Mouse (Mus musculus): Measurements from ENCODE around the gene Krt79. TPM values are rescaled to one million over a fixed set of nuclear protein-coding genes. Genes with fewer than 3 reads are reported as not detected.

Krt79 gene
- polyA plus RNA-seq, 1 experiment: 1.9 TPM

GRCm38 (mm10) chr15:101933024-101933423 is 7.1 kb downstream of the Krt79 start:
- DNase-seq (ENCODE audit: low spot score): no peak

DNA sequence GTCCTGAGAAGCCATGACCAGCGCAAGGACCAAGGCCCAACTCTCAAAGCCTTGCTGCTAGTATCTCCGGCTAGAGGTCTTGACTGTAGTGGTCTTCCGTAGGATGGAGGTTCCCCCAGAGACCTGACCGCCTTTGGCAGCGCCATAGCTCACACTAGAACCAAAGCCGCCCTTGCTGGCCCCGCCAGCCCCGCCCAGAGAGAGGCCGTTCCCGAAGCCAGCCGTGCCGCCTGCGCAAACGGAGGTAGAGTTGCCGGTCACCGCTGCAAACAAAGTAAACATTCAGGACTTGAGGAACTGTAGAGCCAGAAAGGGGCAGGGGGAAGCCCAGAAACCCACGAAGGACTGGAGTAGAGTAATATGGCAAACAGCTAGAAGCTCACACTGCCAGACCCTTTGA is 10.5 kb downstream of the Krt79 start:
- DNase-seq (ENCODE audit: low spot score): peak; percentile 70

DNA sequence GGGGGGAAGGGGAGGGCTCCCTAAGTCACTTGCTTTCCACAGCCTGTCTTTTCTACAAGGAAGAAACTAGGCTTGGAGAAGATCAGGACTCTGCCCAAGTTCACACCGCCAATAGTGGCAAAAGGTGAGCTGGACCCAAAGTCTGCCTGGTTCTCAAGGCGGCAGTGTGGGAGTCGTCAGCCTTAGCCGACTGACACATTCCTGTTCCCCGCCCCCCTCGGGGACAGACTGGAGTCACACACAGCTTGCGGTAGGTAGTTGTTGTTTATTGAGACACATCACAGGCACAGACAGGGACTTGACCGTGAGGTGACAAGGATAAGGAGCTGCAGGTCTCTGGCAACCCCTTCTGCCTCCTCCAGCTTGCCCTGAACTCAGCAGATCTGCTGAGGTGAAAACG is 11.0 kb downstream of the Krt79 start:
- DNase-seq (ENCODE audit: low spot score): no peak

DNA sequence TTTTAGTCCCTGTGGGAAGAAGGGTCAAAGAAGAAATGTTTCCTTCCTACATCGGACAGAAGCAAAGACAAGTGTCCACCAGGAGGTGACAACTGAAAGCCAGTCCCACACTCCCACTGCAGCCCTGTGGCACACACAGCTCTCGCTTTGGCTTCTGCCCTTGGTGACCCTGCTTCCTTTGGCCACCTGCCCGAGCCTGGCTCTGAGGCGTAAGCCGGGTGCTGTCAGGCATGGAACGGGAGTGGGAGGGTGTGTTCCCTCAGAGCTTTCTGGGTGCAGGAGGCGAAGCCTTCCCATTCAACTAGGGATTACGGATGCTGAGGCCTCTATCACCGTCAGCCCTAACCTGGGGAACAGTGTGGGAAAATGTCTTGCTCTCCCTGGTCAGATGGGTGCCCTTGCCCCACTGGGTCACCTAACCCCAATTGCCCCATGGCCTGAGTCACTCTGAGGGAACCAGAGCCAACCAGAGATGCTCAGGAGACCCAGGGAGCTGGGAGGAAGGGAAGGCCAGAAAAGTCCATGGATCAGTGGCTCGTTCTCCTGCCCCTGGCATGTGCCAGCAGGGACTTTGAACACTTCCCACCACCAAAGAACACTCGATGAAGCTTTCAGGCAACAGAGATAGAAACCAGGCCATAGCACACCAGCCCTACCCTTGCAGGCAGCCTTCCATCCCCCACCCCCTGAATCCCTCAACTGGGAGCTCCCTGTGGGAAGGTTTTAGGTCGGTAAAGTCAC is 12.6 kb downstream of the Krt79 start:
- no peak for DNase-seq (ENCODE audit: low spot score)

DNA sequence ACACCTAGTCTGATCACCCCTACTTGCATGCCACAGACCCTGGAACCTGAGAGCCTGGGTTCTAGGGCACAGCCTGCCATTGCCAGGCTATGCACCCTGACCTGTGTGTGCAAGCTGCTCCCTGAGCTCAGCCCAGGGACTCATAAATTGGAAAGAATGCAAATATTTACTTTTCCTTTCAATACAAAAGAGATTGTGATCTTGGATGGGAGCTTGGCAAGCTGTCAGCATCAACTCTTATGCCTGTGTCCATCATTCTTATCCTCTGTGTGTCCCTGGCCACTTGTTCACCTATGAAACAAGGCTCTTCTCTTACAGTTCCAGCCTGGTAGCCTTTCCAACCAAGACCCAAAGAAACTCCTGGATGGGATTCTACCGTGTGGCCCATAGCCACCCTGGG is 15.1 kb downstream of the Krt79 start:
- DNase-seq (ENCODE audit: low spot score): no peak

DNA sequence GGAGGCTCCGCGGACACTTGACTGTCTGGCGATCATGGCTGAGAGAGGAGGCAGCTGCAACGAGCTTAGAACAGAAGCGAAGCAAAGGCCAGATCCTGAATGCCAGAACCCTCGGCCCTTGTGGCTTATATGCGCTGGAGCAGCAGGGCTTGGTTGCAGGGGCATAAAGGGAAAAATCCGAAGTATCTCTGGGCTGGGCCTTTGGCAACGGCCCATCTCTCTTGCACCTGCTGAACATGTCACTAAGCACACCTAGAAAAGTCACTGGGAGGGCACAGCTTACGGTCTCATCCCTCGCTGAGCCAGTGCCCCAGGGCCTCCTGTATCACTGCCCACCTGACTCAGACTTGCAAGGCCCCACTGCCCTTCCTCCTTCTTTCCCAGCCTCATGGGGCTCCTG is 15.5 kb downstream of the Krt79 start, which contains the start of gene Krt4:
Gene Krt4, minus strand, starts transcription at position 101 of the 400 bp plus-strand sequence.
- no peak for DNase-seq (ENCODE audit: low spot score)

DNA sequence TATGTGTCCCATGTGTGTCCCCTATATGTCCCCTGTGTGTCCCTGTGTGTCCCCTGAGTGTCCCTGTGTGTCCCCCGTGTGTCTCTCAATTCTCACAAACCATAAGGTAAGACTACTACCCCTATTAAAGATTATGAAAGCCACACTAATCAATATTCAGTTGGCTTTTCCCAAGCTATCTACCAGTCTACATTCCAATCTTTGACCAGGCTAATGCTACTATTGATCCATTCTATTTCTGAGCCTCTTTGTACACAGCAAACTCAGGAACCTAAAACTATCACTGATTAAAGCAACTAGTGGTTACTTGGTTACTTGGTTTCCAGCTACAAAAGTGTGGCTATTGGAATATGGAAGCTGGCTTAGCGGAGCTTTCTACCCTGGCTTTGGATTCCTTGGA is 17.8 kb downstream of the Krt79 start:
- no peak for DNase-seq (ENCODE audit: low spot score)

- no peak for DNase-seq (ENCODE audit: low spot score)
Measured at GRCm38 (mm10) chr15:101916072-101916471, 24.1 kb downstream of the Krt79 start.

DNA sequence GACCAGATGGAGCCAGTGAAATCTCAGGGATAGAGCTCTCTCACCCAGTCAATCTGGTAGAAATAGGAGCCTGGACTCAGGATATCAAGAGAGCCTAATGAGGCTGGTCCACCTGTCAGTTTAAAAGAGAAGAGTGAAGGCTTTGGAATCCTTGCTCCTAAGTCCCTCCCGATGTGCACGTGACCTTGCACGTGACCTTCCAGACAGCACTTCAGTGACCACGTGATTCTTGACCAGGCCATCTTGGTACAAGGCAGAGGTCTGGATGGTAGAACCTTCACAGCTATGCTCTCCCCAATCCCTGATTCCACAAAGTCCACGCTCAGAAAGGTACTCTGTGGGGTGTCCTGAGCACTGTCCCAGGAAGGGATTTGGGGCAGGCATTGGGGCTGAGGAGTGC is 35.3 kb downstream of the Krt79 start:
- DNase-seq (ENCODE audit: low spot score): no peak

- no peak for DNase-seq (ENCODE audit: low spot score)
Measured at GRCm38 (mm10) chr15:101902171-101903149, 37.7 kb downstream of the Krt79 start.

DNA sequence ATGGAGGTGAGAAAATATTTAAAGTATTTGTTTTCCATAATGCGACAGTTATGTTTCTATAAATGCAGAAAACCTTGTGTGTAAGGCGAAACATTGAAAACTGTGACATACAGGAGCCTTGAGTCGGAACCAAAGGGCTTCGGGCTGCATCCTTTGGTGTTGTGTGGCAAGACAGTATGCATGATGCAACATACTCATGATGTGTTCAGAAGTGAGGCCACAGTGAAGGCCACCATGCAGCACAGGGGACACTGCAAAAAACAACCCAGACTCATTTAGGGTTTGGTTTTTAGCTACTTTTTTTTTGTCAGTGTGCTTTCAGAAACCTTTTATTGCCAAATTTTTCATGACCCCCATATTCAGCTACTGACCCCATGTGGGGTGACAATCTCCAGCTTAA is 44.9 kb downstream of the Krt79 start:
- DNase-seq (ENCODE audit: low spot score): no peak

DNA sequence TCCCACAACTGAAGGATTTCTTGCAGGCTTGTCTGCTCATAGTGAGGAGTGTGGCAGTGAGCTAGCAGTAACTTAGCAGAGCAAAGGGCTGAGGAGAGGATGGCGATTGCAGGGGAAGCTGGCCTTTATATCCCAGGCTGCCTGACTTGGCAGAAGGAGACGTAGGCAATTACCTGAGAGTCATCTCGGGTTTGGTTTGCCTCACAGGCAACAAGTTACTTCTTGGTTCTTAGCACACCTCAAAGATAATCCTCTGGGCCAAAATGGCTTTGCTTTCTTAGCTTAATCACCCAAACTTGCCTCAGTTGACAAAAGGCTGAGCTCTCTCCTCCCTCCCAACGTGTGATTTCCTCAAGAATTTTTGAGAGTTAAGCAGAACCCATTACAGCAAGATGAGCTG is 47.3 kb downstream of the Krt79 start, which contains the start of gene Krt76:
Gene Krt76, minus strand, starts transcription at position 101 of the 400 bp plus-strand sequence.
- DNase-seq (ENCODE audit: low spot score): no peak

- no peak for DNase-seq (ENCODE audit: low spot score)
Measured at GRCm38 (mm10) chr15:101879776-101880175, 60.3 kb downstream of the Krt79 start.

Other genes with a start within 250 kb of the Krt79 start
- 0.03 TPM in 1 of 2 replicates, not detected in the other for gene Krt6a, start 246.0 kb downstream of the Krt79 start, polyA plus RNA-seq (2012; rRNA removed)
- 508 and 532 TPM in 2 replicates for gene Krt5, start 227.4 kb downstream of the Krt79 start, polyA plus RNA-seq (2012; rRNA removed)
- not detected in 2 replicates for gene Krt71, start 197.2 kb downstream of the Krt79 start, polyA plus RNA-seq (2012; rRNA removed)
- not detected in 2 replicates for gene Krt72, start 153.9 kb downstream of the Krt79 start, polyA plus RNA-seq (2012; rRNA removed)
- gene Krt73, start 138.0 kb downstream of the Krt79 start, polyA plus RNA-seq (2012; rRNA removed): not detected in 2 replicates
- gene Krt2, start 122.2 kb downstream of the Krt79 start, polyA plus RNA-seq (2012; rRNA removed): not detected in 2 replicates
- 1.9 and 2.6 TPM in 2 replicates for gene Krt1, start 89.5 kb downstream of the Krt79 start, polyA plus RNA-seq (2012; rRNA removed)
- gene Krt77, start 70.6 kb downstream of the Krt79 start, polyA plus RNA-seq (2012; rRNA removed): 0.04 and 0.14 TPM in 2 replicates
- gene Krt76, start 47.4 kb downstream of the Krt79 start, polyA plus RNA-seq (2012; rRNA removed): 0.04 TPM in 1 of 2 replicates, not detected in the other
- gene Krt4, start 15.6 kb downstream of the Krt79 start, polyA plus RNA-seq (2012; rRNA removed): 74.0 and 74.4 TPM in 2 replicates
- 2.1 and 3.0 TPM in 2 replicates for gene Krt78, start 14.0 kb upstream of the Krt79 start, polyA plus RNA-seq (2012; rRNA removed)
- 382 and 417 TPM in 2 replicates for gene Krt8, start 64.2 kb upstream of the Krt79 start, polyA plus RNA-seq (2012; rRNA removed)
- 642 and 655 TPM in 2 replicates for gene Krt18, start 87.9 kb upstream of the Krt79 start, polyA plus RNA-seq (2012; rRNA removed)
- 121 and 170 TPM in 2 replicates for gene Eif4b, start 133.4 kb upstream of the Krt79 start, polyA plus RNA-seq (2012; rRNA removed)
- 69.2 and 107 TPM in 2 replicates for gene Tns2, start 160.1 kb upstream of the Krt79 start, polyA plus RNA-seq (2012; rRNA removed)
- 43.7 and 50.0 TPM in 2 replicates for gene Spryd3, start 195.9 kb upstream of the Krt79 start, polyA plus RNA-seq (2012; rRNA removed)
- gene Igfbp6, start 204.0 kb upstream of the Krt79 start, polyA plus RNA-seq (2012; rRNA removed): 260 TPM in 2 replicates
- 0.59 and 0.89 TPM in 2 replicates for gene Soat2, start 210.2 kb upstream of the Krt79 start, polyA plus RNA-seq (2012; rRNA removed)

Data from urinary bladder, adult 2 months (tissue).